Mouse (Mus musculus): ENCODE data around the gene Mcu. TPM values are rescaled to one million over a fixed set of nuclear protein-coding genes. Genes with fewer than 3 reads are reported as not detected.

Mcu gene
- total and polyA plus RNA-seq, 2 experiments from 2014 or later = 13.0 to 20.5 TPM

GRCm38 (mm10) chr10:59467297-59467696, 149.2 kb downstream of the Mcu start:
- 64% methylated on average over 12 of the region's 12 CpGs for WGBS
- H3K9ac ChIP-seq (replicated peaks; ENCODE audit: low read depth, low read length) = no peak overlapping the region
- no peaks in the 10 kb centered on the region for H3K9me3 ChIP-seq (replicated peaks; ENCODE audit: control insufficient read depth, low read length)
- no peaks in the 10 kb centered on the region for H3K27me3 ChIP-seq (ENCODE audit: control insufficient read depth, insufficient read depth, low read length)
- ATAC-seq (ENCODE audit: insufficient read depth, low read depth) = no peak
- no peak for DNase-seq (ENCODE audit: low spot score)
- H3K4me2 ChIP-seq (ENCODE audit: low read depth, low read length) = no peak overlapping the region
- no peak overlapping the region for H3K27ac ChIP-seq (ENCODE audit: low read depth)
- no peak overlapping the region for H3K4me3 ChIP-seq (ENCODE audit: low read depth, low read length)
- peaks cover 15% of the 10 kb centered on the region; the same call in 1 of the 2 replicates for H3K36me3 ChIP-seq (replicated peaks; ENCODE audit: control insufficient read depth, insufficient read depth, low read length)
- no peak for TF ChIP-seq EP300 (IDR thresholded peaks at IDR 0.05; ENCODE audit: low read depth)
- no peak for TF ChIP-seq CTCF (IDR thresholded peaks at IDR 0.05; ENCODE audit: low read depth)
- peaks cover 26% of the 10 kb centered on the region for H3K4me1 ChIP-seq (ENCODE audit: control insufficient read depth, insufficient read depth)

GRCm38 (mm10) chr10:59466626-59467025, 149.9 kb downstream of the Mcu start:
- no peak overlapping the region for H3K9ac ChIP-seq (replicated peaks; ENCODE audit: low read depth, low read length)
- no peak for TF ChIP-seq EP300 (IDR thresholded peaks at IDR 0.05; ENCODE audit: low read depth)
- no peak for TF ChIP-seq CTCF (IDR thresholded peaks at IDR 0.05; ENCODE audit: low read depth)
- H3K27me3 ChIP-seq (ENCODE audit: control insufficient read depth, insufficient read depth, low read length) = no peaks in the 10 kb centered on the region
- ATAC-seq (ENCODE audit: insufficient read depth, low read depth) (no peak), DNase-seq (ENCODE audit: low spot score) (no peak)
- H3K4me1 ChIP-seq (ENCODE audit: control insufficient read depth, insufficient read depth) = peaks cover 26% of the 10 kb centered on the region
- 91% methylated on average over 4 of the region's 4 CpGs for WGBS
- H3K4me3 ChIP-seq (ENCODE audit: low read depth, low read length) = no peak overlapping the region
- no peak overlapping the region for H3K4me2 ChIP-seq (ENCODE audit: low read depth, low read length)
- no peaks in the 10 kb centered on the region for H3K9me3 ChIP-seq (replicated peaks; ENCODE audit: control insufficient read depth, low read length)
- peaks cover 15% of the 10 kb centered on the region; the same call in 1 of the 2 replicates for H3K36me3 ChIP-seq (replicated peaks; ENCODE audit: control insufficient read depth, insufficient read depth, low read length)
- H3K27ac ChIP-seq (ENCODE audit: low read depth) = no peak overlapping the region

DNA sequence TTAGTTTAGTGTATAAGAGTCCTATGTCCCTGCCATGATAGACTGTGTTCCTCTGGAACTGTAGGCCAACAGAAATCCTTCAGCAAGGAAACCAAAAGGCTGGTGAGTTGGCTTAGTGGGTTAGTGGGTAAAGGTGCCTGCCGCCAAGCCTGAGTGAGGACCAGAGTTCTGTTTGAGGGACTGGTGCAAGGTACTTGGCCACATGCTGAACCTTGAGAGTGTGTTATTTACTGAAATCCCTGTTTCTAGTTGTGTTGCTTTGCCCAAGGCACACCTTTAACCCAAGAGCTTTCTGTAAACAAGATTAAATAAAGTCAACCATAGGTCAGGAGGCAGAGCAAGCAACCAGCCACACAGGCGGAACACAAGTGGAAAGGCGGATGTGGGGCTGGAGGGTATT, 150.9 kb downstream of the Mcu start:
- 92% methylated on average over 3 of the region's 3 CpGs for WGBS
- Histone ChIP-seq H3K27me3 (ENCODE audit: control insufficient read depth, insufficient read depth, low read length) (no peaks in the 10 kb centered on the region), H3K36me3 (replicated peaks; ENCODE audit: control insufficient read depth, insufficient read depth, low read length) (peaks cover 15% of the 10 kb centered on the region; the same call in 1 of the 2 replicates), H3K9me3 (replicated peaks; ENCODE audit: control insufficient read depth, low read length) (no peaks in the 10 kb centered on the region), H3K9ac (replicated peaks; ENCODE audit: low read depth, low read length) (no peak overlapping the region), H3K4me2 (ENCODE audit: low read depth, low read length) (no peak overlapping the region), H3K4me3 (ENCODE audit: low read depth, low read length) (no peak overlapping the region), H3K27ac (ENCODE audit: low read depth) (no peak overlapping the region), H3K4me1 (ENCODE audit: control insufficient read depth, insufficient read depth) (peaks cover 20% of the 10 kb centered on the region)
- no peak for ATAC-seq (ENCODE audit: insufficient read depth, low read depth)
- no peak for DNase-seq (ENCODE audit: low spot score)
- TF ChIP-seq EP300 (IDR thresholded peaks at IDR 0.05; ENCODE audit: low read depth) (no peak), CTCF (IDR thresholded peaks at IDR 0.05; ENCODE audit: low read depth) (no peak)

DNA sequence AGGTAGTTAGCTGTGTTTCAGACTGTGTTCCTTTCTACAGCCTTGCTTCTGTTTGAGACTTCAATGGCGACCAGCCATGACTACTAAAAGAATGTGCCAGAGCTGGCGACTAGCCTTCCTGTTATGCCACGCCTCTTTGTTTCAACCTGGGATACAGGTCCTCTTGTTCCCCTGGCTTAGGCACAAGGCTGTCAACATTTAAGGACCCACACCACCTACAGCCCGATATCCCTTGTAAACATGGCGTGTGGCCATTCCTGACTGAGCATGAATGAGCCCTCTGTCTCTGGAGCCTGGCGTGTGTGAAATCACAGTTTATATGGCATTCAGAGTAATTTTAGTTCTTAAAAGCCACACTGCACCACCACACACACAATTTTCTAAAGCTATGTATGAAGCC, 154.2 kb downstream of the Mcu start:
- no peak for TF ChIP-seq EP300 (IDR thresholded peaks at IDR 0.05; ENCODE audit: low read depth)
- no peak for TF ChIP-seq CTCF (IDR thresholded peaks at IDR 0.05; ENCODE audit: low read depth)
- peaks cover 15% of the 10 kb centered on the region; the same call in 1 of the 2 replicates for H3K36me3 ChIP-seq (replicated peaks; ENCODE audit: control insufficient read depth, insufficient read depth, low read length)
- H3K9me3 ChIP-seq (replicated peaks; ENCODE audit: control insufficient read depth, low read length) = no peaks in the 10 kb centered on the region
- H3K9ac ChIP-seq (replicated peaks; ENCODE audit: low read depth, low read length) = no peak overlapping the region
- no peaks in the 10 kb centered on the region for H3K27me3 ChIP-seq (ENCODE audit: control insufficient read depth, insufficient read depth, low read length)
- H3K27ac ChIP-seq (ENCODE audit: low read depth) = no peak overlapping the region
- 82% methylated on average over 6 of the region's 6 CpGs for WGBS
- no peak overlapping the region for H3K4me3 ChIP-seq (ENCODE audit: low read depth, low read length)
- ATAC-seq (ENCODE audit: insufficient read depth, low read depth) (no peak), DNase-seq (ENCODE audit: low spot score) (no peak)
- no peak overlapping the region for H3K4me2 ChIP-seq (ENCODE audit: low read depth, low read length)
- H3K4me1 ChIP-seq (ENCODE audit: control insufficient read depth, insufficient read depth) = no peaks in the 10 kb centered on the region

DNA sequence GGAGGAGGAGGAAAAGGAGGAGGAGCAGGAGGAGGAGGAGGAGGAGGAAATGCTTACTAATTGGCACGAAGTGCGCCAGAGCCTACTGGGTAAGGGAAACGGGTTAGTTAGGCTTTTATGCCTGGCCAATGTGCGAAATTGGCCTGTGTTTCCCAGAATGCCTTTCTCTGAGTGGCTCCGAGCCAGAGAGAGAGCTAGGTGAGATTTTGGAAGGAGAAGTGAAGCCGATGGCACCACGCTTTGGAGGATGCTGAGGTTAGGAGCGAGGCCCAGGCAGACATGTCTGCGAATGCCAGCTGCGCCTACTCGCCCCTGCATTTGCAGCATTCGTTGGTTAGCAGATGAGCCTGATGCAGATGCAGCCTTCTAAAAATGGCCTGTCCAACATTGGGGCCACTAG, 156.7 kb downstream of the Mcu start:
- 86% methylated on average over 12 of the region's 12 CpGs for WGBS
- no peak overlapping the region for H3K4me2 ChIP-seq (ENCODE audit: low read depth, low read length)
- no peak overlapping the region for H3K27ac ChIP-seq (ENCODE audit: low read depth)
- H3K27me3 ChIP-seq (ENCODE audit: control insufficient read depth, insufficient read depth, low read length) = no peaks in the 10 kb centered on the region
- no peaks in the 10 kb centered on the region for H3K4me1 ChIP-seq (ENCODE audit: control insufficient read depth, insufficient read depth)
- no peak for DNase-seq (ENCODE audit: low spot score)
- H3K4me3 ChIP-seq (ENCODE audit: low read depth, low read length) = no peak overlapping the region
- no peak for ATAC-seq (ENCODE audit: insufficient read depth, low read depth)
- H3K9me3 ChIP-seq (replicated peaks; ENCODE audit: control insufficient read depth, low read length) = no peaks in the 10 kb centered on the region
- TF ChIP-seq EP300 (IDR thresholded peaks at IDR 0.05; ENCODE audit: low read depth) (no peak), CTCF (IDR thresholded peaks at IDR 0.05; ENCODE audit: low read depth) (no peak)
- H3K9ac ChIP-seq (replicated peaks; ENCODE audit: low read depth, low read length) = no peak overlapping the region
- peaks cover 1% of the 10 kb centered on the region; the same call in 1 of the 2 replicates for H3K36me3 ChIP-seq (replicated peaks; ENCODE audit: control insufficient read depth, insufficient read depth, low read length)

- TF ChIP-seq CTCF (IDR thresholded peaks at IDR 0.05; ENCODE audit: low read depth) (no peak), EP300 (IDR thresholded peaks at IDR 0.05; ENCODE audit: low read depth) (no peak)
Observed at GRCm38 (mm10) chr10:59454631-59455030, 161.9 kb downstream of the Mcu start.

More at GRCm38 (mm10) chr10:59454631-59455030, 161.9 kb downstream of the Mcu start:
- H3K4me2 ChIP-seq (ENCODE audit: low read depth, low read length) = no peak overlapping the region
- H3K9me3 ChIP-seq (replicated peaks; ENCODE audit: control insufficient read depth, low read length) = no peaks in the 10 kb centered on the region
- no peaks in the 10 kb centered on the region for H3K27me3 ChIP-seq (ENCODE audit: control insufficient read depth, insufficient read depth, low read length)
- ATAC-seq (ENCODE audit: insufficient read depth, low read depth) (no peak), DNase-seq (ENCODE audit: low spot score) (no peak)
- H3K36me3 ChIP-seq (replicated peaks; ENCODE audit: control insufficient read depth, insufficient read depth, low read length) = no peaks in the 10 kb centered on the region; the same call in none of the 2 replicates
- H3K4me1 ChIP-seq (ENCODE audit: control insufficient read depth, insufficient read depth) = no peaks in the 10 kb centered on the region
- H3K4me3 ChIP-seq (ENCODE audit: low read depth, low read length) = no peak overlapping the region
- H3K9ac ChIP-seq (replicated peaks; ENCODE audit: low read depth, low read length) = no peak overlapping the region
- no peak overlapping the region for H3K27ac ChIP-seq (ENCODE audit: low read depth)
- 96% methylated on average over 15 of the region's 15 CpGs for WGBS

All from heart, postnatal 0 days (tissue).